Mouse (Mus musculus): ENCODE data around the gene Lrrc23. TPM values are rescaled to one million over a fixed set of nuclear protein-coding genes. Genes with fewer than 3 reads are reported as not detected.

The Lrrc23 gene
- polyA plus RNA-seq (2015; fragmentation: Nextera tagmentation; extraction: Ambion mirVana) = 4.0 and 6.3 TPM in 2 replicates

DNA sequence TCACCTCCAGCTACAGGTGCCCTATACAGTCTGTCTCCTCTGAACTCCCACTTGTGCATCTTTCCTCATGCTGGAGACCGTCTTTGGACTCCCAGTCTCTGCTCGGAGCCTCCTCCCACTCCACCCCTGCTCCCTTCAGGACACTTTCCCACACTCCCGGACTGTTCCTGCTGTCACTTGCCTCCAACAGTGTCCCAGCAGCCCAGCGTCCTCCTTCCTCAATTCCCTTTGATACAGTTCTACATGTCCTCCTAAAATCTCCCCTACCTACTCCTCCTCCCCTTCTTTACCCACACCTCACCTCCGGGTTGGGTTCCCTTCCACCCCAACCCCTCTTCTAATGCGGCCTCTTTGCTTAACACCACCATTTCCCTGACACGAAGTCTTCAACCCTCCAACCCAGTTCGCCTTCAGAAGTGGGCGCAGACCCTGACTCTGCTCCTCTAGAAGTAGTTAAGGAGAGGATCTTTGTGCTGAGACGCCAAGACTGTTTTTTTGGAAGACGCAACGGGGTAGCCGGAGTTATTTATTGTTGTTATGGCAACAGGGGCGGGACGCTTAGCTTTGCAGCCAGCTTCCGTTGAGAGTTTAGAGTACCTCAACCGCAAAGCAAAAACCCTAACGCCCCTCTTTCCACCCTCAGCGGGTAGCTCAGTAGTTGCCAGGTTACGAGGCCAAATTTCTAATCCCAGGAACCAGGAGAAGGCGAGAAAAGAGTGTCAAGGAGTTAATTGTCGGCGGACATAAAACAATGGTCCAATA lies at the start of gene Lrrc23:
Gene Lrrc23 (minus strand): TSS at position 506 of the 762 bp plus-strand sequence.
- peak; percentile 73 for ATAC-seq (ENCODE audit: low FRiP score)
- H3K4me1 ChIP-seq (replicated peaks) = peaks cover 19% of the 10 kb centered on the region
- no peaks in the 10 kb centered on the region for H3K36me3 ChIP-seq
- H3K4me2 ChIP-seq = peak within 1 kb of the TSS; percentile 62
- H3K27me3 ChIP-seq = peaks cover 22% of the 10 kb centered on the region
- no peaks in the 10 kb centered on the region for H3K9me3 ChIP-seq
- H3K27ac ChIP-seq = 0 out of 2 replicates have a peak within 1 kb of the TSS, but pooled peaks have one; percentile 12
- H3K9ac ChIP-seq = peak within 1 kb of the TSS; percentile 61
- 2% methylated on average over 23 of the region's 23 CpGs for WGBS
- peak within 1 kb of the TSS; percentile 38 for H3K4me3 ChIP-seq

GRCm38 (mm10) chr6:124828101-124828592 lies 48.6 kb upstream of the Lrrc23 start:
- 25% methylated on average over 10 of the region's 10 CpGs for WGBS
- no peak for ATAC-seq (ENCODE audit: low FRiP score)
- no peaks in the 10 kb centered on the region for H3K27me3 ChIP-seq

DNA sequence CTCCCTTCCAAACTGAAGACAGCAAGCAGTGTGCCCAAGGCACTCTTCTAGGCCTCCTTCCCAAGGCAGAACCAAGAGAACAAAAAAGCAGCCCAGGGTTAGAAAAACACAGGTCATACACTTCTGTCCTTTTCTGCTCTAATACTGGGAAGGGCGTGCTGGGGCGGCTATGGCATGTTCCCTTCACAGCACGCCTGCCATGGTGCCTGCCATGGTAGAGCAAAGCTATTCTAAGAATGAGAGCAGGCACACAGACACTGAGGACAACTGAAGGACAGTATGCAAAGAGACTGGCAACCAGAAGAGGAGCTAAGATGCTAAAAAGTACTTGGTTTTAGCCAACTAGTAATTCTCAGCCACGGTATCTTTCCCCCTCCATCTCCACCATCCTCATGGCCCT lies 42.5 kb upstream of the Lrrc23 start:
- H3K27ac ChIP-seq = no peak overlapping the region
- H3K4me3 ChIP-seq = no peak overlapping the region
- H3K9me3 ChIP-seq = no peaks in the 10 kb centered on the region
- no peaks in the 10 kb centered on the region for H3K27me3 ChIP-seq
- H3K36me3 ChIP-seq = peaks cover 93% of the 10 kb centered on the region
- no peak overlapping the region for H3K9ac ChIP-seq
- no peak overlapping the region for H3K4me2 ChIP-seq
- no peak for ATAC-seq (ENCODE audit: low FRiP score)
- 98% methylated on average over 4 of the region's 4 CpGs for WGBS
- no peaks in the 10 kb centered on the region; the same call in 1 of the 2 replicates for H3K4me1 ChIP-seq (replicated peaks)

More at GRCm38 (mm10) chr6:124828101-124828592, 48.6 kb upstream of the Lrrc23 start:
- peaks cover 40% of the 10 kb centered on the region for H3K36me3 ChIP-seq
- H3K27ac ChIP-seq = peak overlapping the region; percentile 89
- peak overlapping the region; percentile 95 for H3K4me2 ChIP-seq
- peaks cover 28% of the 10 kb centered on the region for H3K4me1 ChIP-seq (replicated peaks)
- H3K4me3 ChIP-seq = peak overlapping the region; percentile 65
- no peaks in the 10 kb centered on the region for H3K9me3 ChIP-seq
- H3K9ac ChIP-seq = peak overlapping the region; percentile 80

GRCm38 (mm10) chr6:124820891-124821290 lies 41.4 kb upstream of the Lrrc23 start:
- 97% methylated on average over 5 of the region's 5 CpGs for whole genome bisulfite sequencing
- H3K4me1 ChIP-seq (replicated peaks) = no peaks in the 10 kb centered on the region
- no peak overlapping the region for H3K4me2 ChIP-seq
- H3K36me3 ChIP-seq = peaks cover 99% of the 10 kb centered on the region
- H3K9me3 ChIP-seq = no peaks in the 10 kb centered on the region
- H3K27ac ChIP-seq = no peak overlapping the region
- ATAC-seq (ENCODE audit: low FRiP score) = no peak
- no peak overlapping the region for H3K9ac ChIP-seq
- H3K27me3 ChIP-seq = no peaks in the 10 kb centered on the region
- H3K4me3 ChIP-seq = no peak overlapping the region

DNA sequence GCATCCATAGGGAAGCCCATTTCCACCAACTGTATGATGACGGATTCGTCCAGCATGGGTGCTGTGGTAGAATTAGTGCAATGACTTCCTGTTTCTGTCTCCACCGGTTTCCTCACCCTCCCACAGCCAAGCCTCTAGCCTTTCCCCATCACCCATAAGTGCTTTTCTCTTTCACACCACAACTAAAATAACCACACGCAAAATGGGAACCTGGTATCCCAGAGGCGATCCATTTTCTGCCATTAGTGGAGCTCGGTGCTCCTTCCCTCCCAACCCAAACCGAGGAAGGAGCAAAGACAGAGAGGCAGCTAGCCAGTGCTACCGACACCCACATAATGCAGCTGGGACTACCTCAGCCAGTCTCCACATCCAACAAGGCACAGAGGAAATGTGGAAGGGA lies 38.4 kb upstream of the Lrrc23 start:
- Histone ChIP-seq H3K4me1 (replicated peaks) (peaks cover 19% of the 10 kb centered on the region), H3K9me3 (no peaks in the 10 kb centered on the region), H3K4me3 (no peak overlapping the region), H3K9ac (no peak overlapping the region), H3K27me3 (no peaks in the 10 kb centered on the region), H3K36me3 (peaks cover 81% of the 10 kb centered on the region), H3K4me2 (no peak overlapping the region), H3K27ac (no peak overlapping the region)
- no peak for ATAC-seq (ENCODE audit: low FRiP score)
- 94% methylated on average over 8 of the region's 8 CpGs for WGBS

GRCm38 (mm10) chr6:124817563-124817962 lies 38.0 kb upstream of the Lrrc23 start:
- Histone ChIP-seq H3K9me3 (no peaks in the 10 kb centered on the region), H3K27me3 (no peaks in the 10 kb centered on the region), H3K27ac (no peak overlapping the region), H3K4me2 (no peak overlapping the region), H3K36me3 (peaks cover 77% of the 10 kb centered on the region), H3K4me1 (replicated peaks) (peaks cover 23% of the 10 kb centered on the region), H3K9ac (no peak overlapping the region), H3K4me3 (no peak overlapping the region)
- WGBS = 97% methylated on average over 8 of the region's 8 CpGs
- no peak for ATAC-seq (ENCODE audit: low FRiP score)

DNA sequence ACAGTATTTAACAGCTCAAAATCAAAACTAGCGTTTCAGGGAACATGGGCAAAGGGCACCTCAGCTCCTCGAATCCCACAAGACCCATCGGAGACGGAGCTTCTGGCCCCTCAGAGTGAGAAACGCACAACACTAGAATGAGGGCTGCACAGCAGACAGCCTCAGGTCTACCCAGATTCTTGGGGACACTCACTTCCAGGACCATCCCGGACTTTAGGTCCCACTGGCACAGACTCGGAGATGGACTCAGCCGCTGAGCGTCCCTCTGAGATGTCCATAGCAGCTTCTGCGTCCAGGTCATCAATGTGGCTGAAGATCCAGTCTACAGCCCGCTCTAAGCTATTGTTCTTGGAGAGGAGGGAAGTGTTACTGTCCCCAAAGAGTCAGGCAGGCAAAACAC lies 37.6 kb upstream of the Lrrc23 start:
- Histone ChIP-seq H3K27me3 (no peaks in the 10 kb centered on the region), H3K9me3 (no peaks in the 10 kb centered on the region), H3K4me2 (no peak overlapping the region), H3K4me3 (no peak overlapping the region), H3K9ac (no peak overlapping the region), H3K4me1 (replicated peaks) (peaks cover 28% of the 10 kb centered on the region), H3K27ac (no peak overlapping the region), H3K36me3 (peaks cover 74% of the 10 kb centered on the region)
- WGBS = 98% methylated on average over 11 of the region's 11 CpGs
- ATAC-seq (ENCODE audit: low FRiP score) = no peak

- H3K27me3 ChIP-seq = no peaks in the 10 kb centered on the region
- H3K4me1 ChIP-seq (replicated peaks) = peaks cover 33% of the 10 kb centered on the region
- no peaks in the 10 kb centered on the region for H3K9me3 ChIP-seq
- ATAC-seq (ENCODE audit: low FRiP score) = no peak
- H3K9ac ChIP-seq = no peak overlapping the region
- no peak overlapping the region for H3K27ac ChIP-seq
- 93% methylated on average over 4 of the region's 4 CpGs for WGBS
- no peak overlapping the region for H3K4me3 ChIP-seq
- peaks cover 74% of the 10 kb centered on the region for H3K36me3 ChIP-seq
- no peak overlapping the region for H3K4me2 ChIP-seq
These were observed 37.1 kb upstream of the Lrrc23 start for GRCm38 (mm10) chr6:124816611-124817010.

- Histone ChIP-seq H3K36me3 (peaks cover 66% of the 10 kb centered on the region), H3K4me2 (no peak overlapping the region)
These were observed 35.6 kb upstream of the Lrrc23 start for GRCm38 (mm10) chr6:124814858-124815774.

DNA sequence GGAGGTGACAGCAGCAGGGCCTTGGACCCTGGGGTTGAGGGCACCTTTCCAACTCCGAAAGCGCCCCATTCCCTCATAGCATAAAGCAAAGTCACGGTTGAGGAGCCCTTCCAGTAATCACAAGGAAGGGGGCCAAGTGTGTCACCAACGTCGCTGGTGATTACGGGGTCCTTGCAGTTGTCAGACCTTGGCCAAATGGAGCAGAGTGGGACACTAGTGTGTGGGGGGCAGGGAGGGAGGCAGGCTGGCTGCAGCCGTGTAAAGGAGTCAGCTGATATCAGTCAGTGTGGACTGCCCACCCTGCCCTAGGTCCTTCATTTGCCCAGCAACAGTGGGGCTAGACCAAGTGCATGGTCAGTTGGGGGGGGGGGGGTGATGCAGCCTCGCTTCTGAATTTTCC lies 34.9 kb upstream of the Lrrc23 start:
- Histone ChIP-seq H3K4me1 (replicated peaks) (peaks cover 43% of the 10 kb centered on the region), H3K36me3 (peaks cover 61% of the 10 kb centered on the region), H3K4me3 (peak overlapping the region; percentile 59), H3K9ac (no peak overlapping the region), H3K4me2 (peak overlapping the region; percentile 81), H3K27me3 (no peaks in the 10 kb centered on the region), H3K9me3 (no peaks in the 10 kb centered on the region), H3K27ac (peak overlapping the region; percentile 88)
- WGBS = 40% methylated on average over 8 of the region's 8 CpGs
- ATAC-seq (ENCODE audit: low FRiP score) = peak; percentile 47

More at GRCm38 (mm10) chr6:124814858-124815774, 35.6 kb upstream of the Lrrc23 start:
- WGBS = 67% methylated on average over 9 of the region's 9 CpGs
- Histone ChIP-seq H3K9ac (peak overlapping the region; percentile 13; the same call in 1 of the 2 replicates), H3K4me1 (replicated peaks) (peaks cover 36% of the 10 kb centered on the region), H3K4me3 (no peak overlapping the region), H3K27me3 (no peaks in the 10 kb centered on the region), H3K9me3 (no peaks in the 10 kb centered on the region), H3K27ac (no peak overlapping the region)
- ATAC-seq (ENCODE audit: low FRiP score) = no peak

DNA sequence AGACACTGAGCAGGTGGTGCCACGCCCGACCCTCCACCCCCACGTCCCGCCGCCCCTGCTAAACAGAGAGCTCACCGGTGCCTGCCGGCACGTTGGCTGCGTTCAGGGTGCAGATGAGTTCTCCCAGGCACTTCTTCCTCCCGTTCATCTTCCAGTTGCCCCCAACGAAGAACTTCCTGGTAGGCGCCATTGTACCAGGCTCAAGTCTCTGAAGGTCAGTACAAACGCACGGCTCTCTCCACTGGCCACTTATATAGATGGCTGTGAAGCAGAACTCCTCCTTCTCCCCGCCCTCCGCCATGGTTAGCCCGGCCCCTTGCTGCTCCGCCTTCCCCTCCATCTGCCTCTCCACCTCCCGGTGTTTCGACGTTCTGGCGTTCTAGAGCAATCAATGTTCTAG lies 34.4 kb upstream of the Lrrc23 start, which contains the start of gene Tpi1:
Gene Tpi1 (minus strand): TSS at position 364 of the 400 bp plus-strand sequence.
- Histone ChIP-seq H3K4me3 (peak within 1 kb of the TSS; percentile 59), H3K4me1 (replicated peaks) (peaks cover 48% of the 10 kb centered on the region), H3K9ac (peak within 1 kb of the TSS; percentile 86), H3K4me2 (peak within 1 kb of the TSS; percentile 81), H3K9me3 (no peaks in the 10 kb centered on the region), H3K27ac (peak within 1 kb of the TSS; percentile 88), H3K27me3 (no peaks in the 10 kb centered on the region), H3K36me3 (peaks cover 55% of the 10 kb centered on the region)
- under 1% methylated on average over 22 of the region's 22 CpGs for WGBS
- ATAC-seq (ENCODE audit: low FRiP score) = peak; percentile 84

GRCm38 (mm10) chr6:124813496-124813895 lies 34.0 kb upstream of the Lrrc23 start:
- WGBS = under 1% methylated on average over 18 of the region's 18 CpGs

More at GRCm38 (mm10) chr6:124813496-124813895, 34.0 kb upstream of the Lrrc23 start:
- peak overlapping the region; percentile 88 for H3K27ac ChIP-seq
- peak overlapping the region; percentile 59 for H3K4me3 ChIP-seq
- no peaks in the 10 kb centered on the region for H3K9me3 ChIP-seq
- H3K9ac ChIP-seq = peak overlapping the region; percentile 86
- ATAC-seq (ENCODE audit: low FRiP score) = peak; percentile 74
- H3K4me2 ChIP-seq = peak overlapping the region; percentile 81
- H3K27me3 ChIP-seq = no peaks in the 10 kb centered on the region
- H3K4me1 ChIP-seq (replicated peaks) = peaks cover 52% of the 10 kb centered on the region
- peaks cover 51% of the 10 kb centered on the region for H3K36me3 ChIP-seq
